In genomic region chr10:75105687-75106086, GRCm38 (mm10) we compare ENCODE assay signal across 16 mouse cellular contexts. TPM values are rescaled to one million over a fixed set of nuclear protein-coding genes. Genes with fewer than 3 reads are reported as not detected.
DNase-seq lines count a peak whose midpoint lies in the region; ATAC-seq and TF ChIP-seq lines count a peak whose summit lies in the region.
"Had no signal": no experiment of that assay in that cellular context is flagged by ENCODE, and none has a peak within 500 bp of the region (broad histone marks: within the 10 kb centered on the region; RNA-seq: fewer than 3 reads in every experiment).

No protein-coding gene starts in this region.

- no peak overlapping the region for H3K9ac ChIP-seq in stomach, embryonic 14.5 days (replicated peaks; ENCODE audit: low read depth, low read length)
- H3K9ac ChIP-seq in stomach, postnatal 0 days (ENCODE audit: low read length), result no peak overlapping the region
- H3K9ac ChIP-seq in stomach, embryonic 15.5 days, result no peak overlapping the region
- no peak overlapping the region for H3K9ac ChIP-seq in hindbrain, embryonic 12.5 days
- H3K9ac ChIP-seq: limb, embryonic 12.5 days; liver, postnatal 0 days; midbrain, embryonic 12.5 days; neural tube, embryonic 12.5 days had no signal

- no peak for TF ChIP-seq EP300 in stomach, postnatal 0 days (optimal IDR thresholded peaks at IDR 0.05)

- WGBS in heart, embryonic 10.5 days, result 87% methylated on average over 5 of the region's 5 CpGs
- 85% methylated on average over 5 of the region's 5 CpGs for WGBS in stomach, embryonic 14.5 days
- WGBS in stomach, postnatal 0 days, result 83% methylated on average over 5 of the region's 5 CpGs
- 85% methylated on average over 5 of the region's 5 CpGs for WGBS in stomach, embryonic 15.5 days
- WGBS in hindbrain, embryonic 12.5 days, result 93% methylated on average over 5 of the region's 5 CpGs

- no peak overlapping the region for H3K4me3 ChIP-seq in heart, embryonic 10.5 days
- no peak overlapping the region for H3K4me3 ChIP-seq in stomach, embryonic 14.5 days (ENCODE audit: low read depth, low read length)
- no peak overlapping the region for H3K4me3 ChIP-seq in stomach, postnatal 0 days (ENCODE audit: low read depth, low read length)
- H3K4me3 ChIP-seq in stomach, embryonic 15.5 days (replicated peaks), result no peak overlapping the region
- H3K4me3 ChIP-seq in hindbrain, embryonic 12.5 days, result no peak overlapping the region
- H3K4me3 ChIP-seq: limb, embryonic 12.5 days; midbrain, embryonic 12.5 days; neural tube, embryonic 12.5 days had no signal

- no peak for ATAC-seq in stomach, embryonic 14.5 days (ENCODE audit: insufficient number of reproducible peaks, insufficient read depth, low FRiP score, low read depth)
- no peak for ATAC-seq in stomach, postnatal 0 days (ENCODE audit: low FRiP score, low TSS enrichment)
- peak; percentile 73 to 80 for ATAC-seq in hematopoietic stem cell, adult 5-6 weeks (replicated peaks in 1 of 2; ENCODE audit: insufficient read depth in 1 of 2, low FRiP score in 2 of 2, low TSS enrichment in 1 of 2, low read depth in 1 of 2, poor library complexity in 2 of 2, severe bottlenecking in 2 of 2)
- ATAC-seq in stomach, embryonic 15.5 days (ENCODE audit: insufficient read depth, low FRiP score, low read depth), result no peak
- no peak for ATAC-seq in hindbrain, embryonic 12.5 days (ENCODE audit: low FRiP score)
- ATAC-seq: liver, postnatal 0 days had no signal

- H3K36me3 ChIP-seq in heart, embryonic 10.5 days, result no peaks in the 10 kb centered on the region
- H3K36me3 ChIP-seq in stomach, embryonic 14.5 days (ENCODE audit: control insufficient read depth, insufficient read depth, low read length), result no peaks in the 10 kb centered on the region
- H3K36me3 ChIP-seq in stomach, postnatal 0 days (ENCODE audit: control insufficient read depth, insufficient read depth, low read length), result no peaks in the 10 kb centered on the region
- H3K36me3 ChIP-seq in stomach, embryonic 15.5 days, result no peaks in the 10 kb centered on the region
- H3K36me3 ChIP-seq in hindbrain, embryonic 12.5 days, result no peaks in the 10 kb centered on the region
- H3K36me3 ChIP-seq: limb, embryonic 12.5 days; midbrain, embryonic 12.5 days; neural tube, embryonic 12.5 days had no signal

- TF ChIP-seq CTCF in stomach, postnatal 0 days (IDR thresholded peaks at IDR 0.05; ENCODE audit: low read depth), result no peak

- H3K27me3 ChIP-seq in heart, embryonic 10.5 days (ENCODE audit: insufficient read depth, poor library complexity, severe bottlenecking), result peaks cover 39% of the 10 kb centered on the region
- H3K27me3 ChIP-seq in stomach, embryonic 14.5 days (ENCODE audit: control insufficient read depth, insufficient read depth, low read length), result no peaks in the 10 kb centered on the region
- no peaks in the 10 kb centered on the region for H3K27me3 ChIP-seq in stomach, postnatal 0 days (ENCODE audit: control insufficient read depth, insufficient read depth, low read length)
- no peaks in the 10 kb centered on the region for H3K27me3 ChIP-seq in stomach, embryonic 15.5 days (replicated peaks)
- 0 out of 2 replicates have a peak, but pooled peaks cover 4% of the 10 kb centered on the region for H3K27me3 ChIP-seq in hindbrain, embryonic 12.5 days
- H3K27me3 ChIP-seq: limb, embryonic 12.5 days; midbrain, embryonic 12.5 days; neural tube, embryonic 12.5 days; Patski had no signal

- H3K9me3 ChIP-seq in heart, embryonic 10.5 days, result no peaks in the 10 kb centered on the region
- H3K9me3 ChIP-seq in stomach, embryonic 14.5 days (ENCODE audit: control insufficient read depth, low read depth, low read length), result no peaks in the 10 kb centered on the region
- no peaks in the 10 kb centered on the region for H3K9me3 ChIP-seq in stomach, postnatal 0 days (ENCODE audit: control insufficient read depth, low read length)
- no peaks in the 10 kb centered on the region for H3K9me3 ChIP-seq in stomach, embryonic 15.5 days
- H3K9me3 ChIP-seq in hindbrain, embryonic 12.5 days (replicated peaks), result no peaks in the 10 kb centered on the region
- H3K9me3 ChIP-seq: limb, embryonic 12.5 days; midbrain, embryonic 12.5 days; neural tube, embryonic 12.5 days had no signal

- DNase-seq in heart, embryonic 10.5 days (ENCODE audit: low spot score), result no peak
- no peak for DNase-seq in heart, adult 9 months (ENCODE audit: low spot score in 2 of 2)
- no peak for DNase-seq in stomach, postnatal 0 days (ENCODE audit: low spot score)
- DNase-seq in adipocyte (ENCODE audit: low spot score), result no peak
- DNase-seq: cerebellum, adult 9-10 months; embryo, embryonic 11 days; kidney, adult 11 months; liver, postnatal 0 days had no signal

- H3K27ac ChIP-seq in heart, embryonic 10.5 days, result peak overlapping the region; percentile 47; the same call in 1 of the 2 replicates
- peak overlapping the region; percentile 27; the same call in 1 of the 2 replicates for H3K27ac ChIP-seq in stomach, embryonic 14.5 days (ENCODE audit: low read length)
- no peak overlapping the region; the same call in 1 of the 2 replicates for H3K27ac ChIP-seq in stomach, postnatal 0 days (replicated peaks)
- peak overlapping the region; percentile 49; the same call in 1 of the 2 replicates for H3K27ac ChIP-seq in stomach, embryonic 15.5 days
- no peak overlapping the region for H3K27ac ChIP-seq in hindbrain, embryonic 12.5 days
- H3K27ac ChIP-seq: limb, embryonic 12.5 days; neural tube, embryonic 12.5 days had no signal

- H3K4me2 ChIP-seq in stomach, embryonic 14.5 days (replicated peaks; ENCODE audit: low read depth, low read length), result no peak overlapping the region
- H3K4me2 ChIP-seq in stomach, postnatal 0 days (replicated peaks; ENCODE audit: low read depth), result no peak overlapping the region
- no peak overlapping the region for H3K4me2 ChIP-seq in stomach, embryonic 15.5 days
- no peak overlapping the region for H3K4me2 ChIP-seq in hindbrain, embryonic 12.5 days (replicated peaks)
- H3K4me2 ChIP-seq: limb, embryonic 12.5 days; midbrain, embryonic 12.5 days; neural tube, embryonic 12.5 days had no signal

- H3K4me1 ChIP-seq in heart, embryonic 10.5 days, result peaks cover 50% of the 10 kb centered on the region
- H3K4me1 ChIP-seq in stomach, embryonic 14.5 days (ENCODE audit: control insufficient read depth, insufficient read depth, low read length), result peaks cover 39% of the 10 kb centered on the region
- peaks cover 7% of the 10 kb centered on the region; the same call in 1 of the 2 replicates for H3K4me1 ChIP-seq in stomach, postnatal 0 days (replicated peaks; ENCODE audit: control insufficient read depth, insufficient read depth)
- peaks cover 39% of the 10 kb centered on the region for H3K4me1 ChIP-seq in stomach, embryonic 15.5 days
- peaks cover 39% of the 10 kb centered on the region for H3K4me1 ChIP-seq in hindbrain, embryonic 12.5 days

RNA-seq across cellular contexts. Expression of gene Bcr, which starts 45.3 kb away (rescaled TPM):
- polyA plus RNA-seq in heart, embryonic 10.5 days (2016; fragmentation: Nextera tagmentation; extraction: Ambion mirVana), result 26.6 and 41.3 TPM in 2 replicates
- polyA plus RNA-seq in stomach, embryonic 14.5 days (2014; fragmentation: Nextera tagmentation; extraction: Ambion mirVana), result 8.6 and 11.9 TPM in 2 replicates
- 4.5 and 4.7 TPM in 2 replicates for polyA plus RNA-seq in stomach, postnatal 0 days (2015; fragmentation: Nextera tagmentation; extraction: Ambion mirVana)
- 20.1 and 34.9 TPM in 2 replicates for total RNA-seq in hematopoietic stem cell, adult 5-6 weeks (2017)
- polyA plus RNA-seq in stomach, embryonic 15.5 days (2015; fragmentation: Nextera tagmentation; extraction: Ambion mirVana), result 7.5 and 8.9 TPM in 2 replicates
- polyA plus RNA-seq in hindbrain, embryonic 12.5 days (2016; fragmentation: Nextera tagmentation; extraction: Ambion mirVana), result 11.4 and 14.0 TPM in 2 replicates

Comparison
In these comparisons a context has a peak if more than half of its experiments do, and no peak if none do; other contexts are left out.
1. H3K27ac ChIP-seq: peak in heart, embryonic 10.5 days (single experiment), stomach, embryonic 14.5 days (single experiment) and stomach, embryonic 15.5 days (single experiment); none in stomach, postnatal 0 days (single experiment) and hindbrain, embryonic 12.5 days (single experiment).
2. ATAC-seq: peak in hematopoietic stem cell, adult 5-6 weeks (2 of 2); none in stomach, embryonic 14.5 days (single experiment), stomach, postnatal 0 days (single experiment), stomach, embryonic 15.5 days (single experiment) and hindbrain, embryonic 12.5 days (single experiment).